Mouse (Mus musculus) lung, adult 2 months (tissue): ENCODE measurements at regions not wholly inside any gene's neighbourhood (a gene's known extent, or its start where the extent isn't known, plus 50 kb on each side); places are given as distances from the start of the nearest gene placed in this dataset.

Source experiments
- CTCF ChIP-seq: fragments of 200-500 bp; IDR thresholded peaks from 2 replicates; pipeline ENCODE4 v1.5.1; 2011; ENCODE audit warnings: mild to moderate bottlenecking, low read length, control low read depth; ENCODE audit not compliant: insufficient read depth
- POLR2A ChIP-seq: fragments of 200-500 bp; IDR thresholded peaks from 2 replicates; pipeline ENCODE4 v1.6.1; 2011; ENCODE audit warnings: low read depth, mild to moderate bottlenecking, control low read depth, low read length, borderline replicate concordance; ENCODE audit errors: extremely low read depth

GRCm38 (mm10) chr12:25209333-25209728 is 112.4 kb upstream of the Id2 start:
- TF ChIP-seq POLR2A: no peak
- TF ChIP-seq CTCF: 0 out of 2 replicates have a peak, but pooled peaks have one; percentile 8
